Mouse (Mus musculus): ENCODE data around the gene Ncam1.

GRCm38 (mm10) chr9:49488912-49489895, 309.5 kb downstream of the Ncam1 start:
- TF ChIP-seq CTCF (IDR thresholded peaks at IDR 0.05; ENCODE audit: low read depth, low read length), result peak; percentile 89
- TF ChIP-seq POLR2A (IDR thresholded peaks at IDR 0.05; ENCODE audit: borderline replicate concordance, low read depth, low read length), result no peak

All from bone marrow macrophage, adult 2 months (primary cell).